Mouse (Mus musculus): ENCODE measurements at regions not wholly inside any gene's neighbourhood (a gene's known extent, or its start where the extent isn't known, plus 50 kb on each side); places are given as distances from the start of the nearest gene placed in this dataset.

GRCm38 (mm10) chr10:98842721-98843120 lies 71.5 kb upstream of the Atp2b1 start:
- no peak for ATAC-seq
- WGBS: 93% methylated on average over 1 of the region's 1 CpGs

GRCm38 (mm10) chr10:98849851-98850250 lies 64.4 kb upstream of the Atp2b1 start:
- H3K4me2 ChIP-seq (ENCODE audit: low read depth, low read length): no peak overlapping the region
- H3K27me3 ChIP-seq (replicated peaks; ENCODE audit: control insufficient read depth, insufficient read depth, low read length): no peaks in the 10 kb centered on the region
- no peaks in the 10 kb centered on the region for H3K9me3 ChIP-seq (ENCODE audit: control insufficient read depth, low read length)
- no peak overlapping the region for H3K4me3 ChIP-seq (ENCODE audit: low read length)
- no peaks in the 10 kb centered on the region for H3K4me1 ChIP-seq (ENCODE audit: control insufficient read depth, insufficient read depth, low read length)
- H3K27ac ChIP-seq (ENCODE audit: low read length): no peak overlapping the region
- no peak overlapping the region for H3K9ac ChIP-seq (ENCODE audit: low read depth, low read length)
- H3K36me3 ChIP-seq (ENCODE audit: control insufficient read depth, insufficient read depth, low read length): no peaks in the 10 kb centered on the region
- WGBS: 73% methylated on average over 3 of the region's 3 CpGs
- no peak for ATAC-seq

More at GRCm38 (mm10) chr10:98842721-98843120, 71.5 kb upstream of the Atp2b1 start:
- Histone ChIP-seq H3K9me3 (ENCODE audit: control insufficient read depth, low read length) (no peaks in the 10 kb centered on the region), H3K27me3 (replicated peaks; ENCODE audit: control insufficient read depth, insufficient read depth, low read length) (no peaks in the 10 kb centered on the region), H3K36me3 (ENCODE audit: control insufficient read depth, insufficient read depth, low read length) (no peaks in the 10 kb centered on the region), H3K9ac (ENCODE audit: low read depth, low read length) (no peak overlapping the region), H3K27ac (ENCODE audit: low read length) (no peak overlapping the region), H3K4me3 (ENCODE audit: low read length) (no peak overlapping the region), H3K4me1 (ENCODE audit: control insufficient read depth, insufficient read depth, low read length) (no peaks in the 10 kb centered on the region), H3K4me2 (ENCODE audit: low read depth, low read length) (no peak overlapping the region)

- H3K36me3 ChIP-seq (ENCODE audit: control insufficient read depth, insufficient read depth, low read length): no peaks in the 10 kb centered on the region
- 55% methylated on average over 3 of the region's 3 CpGs for WGBS
These were observed 56.8 kb upstream of the Atp2b1 start for GRCm38 (mm10) chr10:98857395-98857794.

GRCm38 (mm10) chr10:98861521-98861920 lies 52.7 kb upstream of the Atp2b1 start:
- Histone ChIP-seq H3K9ac (ENCODE audit: low read depth, low read length) (no peak overlapping the region), H3K36me3 (ENCODE audit: control insufficient read depth, insufficient read depth, low read length) (no peaks in the 10 kb centered on the region), H3K27ac (ENCODE audit: low read length) (no peak overlapping the region), H3K9me3 (ENCODE audit: control insufficient read depth, low read length) (no peaks in the 10 kb centered on the region), H3K4me1 (ENCODE audit: control insufficient read depth, insufficient read depth, low read length) (no peaks in the 10 kb centered on the region), H3K4me2 (ENCODE audit: low read depth, low read length) (no peak overlapping the region), H3K4me3 (ENCODE audit: low read length) (no peak overlapping the region), H3K27me3 (replicated peaks; ENCODE audit: control insufficient read depth, insufficient read depth, low read length) (no peaks in the 10 kb centered on the region)
- no peak for ATAC-seq
- WGBS: 85% methylated on average over 10 of the region's 10 CpGs

More at GRCm38 (mm10) chr10:98857395-98857794, 56.8 kb upstream of the Atp2b1 start:
- no peak overlapping the region for H3K9ac ChIP-seq (ENCODE audit: low read depth, low read length)
- H3K27me3 ChIP-seq (replicated peaks; ENCODE audit: control insufficient read depth, insufficient read depth, low read length): no peaks in the 10 kb centered on the region
- H3K27ac ChIP-seq (ENCODE audit: low read length): no peak overlapping the region
- no peak for ATAC-seq
- no peak overlapping the region for H3K4me3 ChIP-seq (ENCODE audit: low read length)
- H3K4me2 ChIP-seq (ENCODE audit: low read depth, low read length): no peak overlapping the region
- no peaks in the 10 kb centered on the region for H3K4me1 ChIP-seq (ENCODE audit: control insufficient read depth, insufficient read depth, low read length)
- H3K9me3 ChIP-seq (ENCODE audit: control insufficient read depth, low read length): no peaks in the 10 kb centered on the region

GRCm38 (mm10) chr10:98862712-98863111 lies 51.5 kb upstream of the Atp2b1 start:
- Histone ChIP-seq H3K4me1 (ENCODE audit: control insufficient read depth, insufficient read depth, low read length) (no peaks in the 10 kb centered on the region), H3K36me3 (ENCODE audit: control insufficient read depth, insufficient read depth, low read length) (no peaks in the 10 kb centered on the region), H3K4me2 (ENCODE audit: low read depth, low read length) (no peak overlapping the region), H3K9ac (ENCODE audit: low read depth, low read length) (no peak overlapping the region), H3K4me3 (ENCODE audit: low read length) (no peak overlapping the region), H3K27ac (ENCODE audit: low read length) (no peak overlapping the region), H3K9me3 (ENCODE audit: control insufficient read depth, low read length) (no peaks in the 10 kb centered on the region), H3K27me3 (replicated peaks; ENCODE audit: control insufficient read depth, insufficient read depth, low read length) (no peaks in the 10 kb centered on the region)
- WGBS: 67% methylated on average over 4 of the region's 4 CpGs
- no peak for ATAC-seq

- Histone ChIP-seq H3K4me2 (ENCODE audit: low read depth, low read length) (no peak overlapping the region), H3K9me3 (ENCODE audit: control insufficient read depth, low read length) (no peaks in the 10 kb centered on the region), H3K9ac (ENCODE audit: low read depth, low read length) (no peak overlapping the region), H3K36me3 (ENCODE audit: control insufficient read depth, insufficient read depth, low read length) (no peaks in the 10 kb centered on the region), H3K4me3 (ENCODE audit: low read length) (no peak overlapping the region), H3K27me3 (replicated peaks; ENCODE audit: control insufficient read depth, insufficient read depth, low read length) (no peaks in the 10 kb centered on the region), H3K4me1 (ENCODE audit: control insufficient read depth, insufficient read depth, low read length) (no peaks in the 10 kb centered on the region), H3K27ac (ENCODE audit: low read length) (peak overlapping the region; percentile 38)
- peak; percentile 53 for ATAC-seq
- WGBS: 68% methylated on average over 5 of the region's 5 CpGs
These were observed 49.8 kb upstream of the Atp2b1 start for GRCm38 (mm10) chr10:98864384-98864783.

Measured in intestine, embryonic 16.5 days (tissue).